Mouse (Mus musculus): ENCODE data around the gene Ube2o. TPM values are rescaled to one million over a fixed set of nuclear protein-coding genes. Genes with fewer than 3 reads are reported as not detected.

Gene Ube2o
- total RNA-seq (2021): 10 to 100 TPM; 23.4 to 25.6 TPM
- long read RNA-seq, experiment 1, full-length matches to known transcripts: 9 of 19 reads
- long read RNA-seq, experiment 1, partial matches to known transcripts: 6 of 19 reads
- long read RNA-seq, experiment 1, other reads (novel, unspliced or antisense): 4 of 19 reads
- long read RNA-seq, experiment 2, full-length matches to known transcripts: 20 of 42 reads
- long read RNA-seq, experiment 2, partial matches to known transcripts: 10 of 42 reads
- long read RNA-seq, experiment 2, other reads (novel, unspliced or antisense): 12 of 42 reads

DNA sequence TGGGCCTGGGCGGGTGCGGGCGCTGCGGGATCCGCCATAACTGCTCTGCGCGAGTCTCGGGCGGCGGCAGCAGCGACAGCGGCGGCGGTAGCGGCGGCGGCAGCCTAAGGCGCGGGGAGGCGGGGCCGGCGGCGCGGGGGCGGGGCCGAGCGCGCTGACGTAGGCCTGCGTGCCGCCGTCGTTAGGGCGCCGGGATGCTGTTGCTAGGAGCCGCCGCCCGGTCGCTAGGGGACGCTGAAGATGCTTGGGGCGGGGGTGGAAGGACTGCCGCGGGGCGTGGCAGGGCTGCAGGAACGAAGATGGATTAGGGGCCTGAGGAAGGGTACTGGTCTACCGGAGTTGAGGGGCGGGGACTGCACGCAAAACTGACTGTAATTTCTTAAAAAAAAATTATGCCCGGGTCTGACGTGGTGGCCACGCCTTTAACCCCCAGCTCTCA lies at the start of gene Ube2o:
Gene Ube2o, minus strand, starts transcription at position 72 of the 439 bp plus-strand sequence.
- intact Hi-C loops (cut with DNase I; ENCODE audit: low total_unique reads): no loop called here
- DNase-seq: peak; percentile 89

DNA sequence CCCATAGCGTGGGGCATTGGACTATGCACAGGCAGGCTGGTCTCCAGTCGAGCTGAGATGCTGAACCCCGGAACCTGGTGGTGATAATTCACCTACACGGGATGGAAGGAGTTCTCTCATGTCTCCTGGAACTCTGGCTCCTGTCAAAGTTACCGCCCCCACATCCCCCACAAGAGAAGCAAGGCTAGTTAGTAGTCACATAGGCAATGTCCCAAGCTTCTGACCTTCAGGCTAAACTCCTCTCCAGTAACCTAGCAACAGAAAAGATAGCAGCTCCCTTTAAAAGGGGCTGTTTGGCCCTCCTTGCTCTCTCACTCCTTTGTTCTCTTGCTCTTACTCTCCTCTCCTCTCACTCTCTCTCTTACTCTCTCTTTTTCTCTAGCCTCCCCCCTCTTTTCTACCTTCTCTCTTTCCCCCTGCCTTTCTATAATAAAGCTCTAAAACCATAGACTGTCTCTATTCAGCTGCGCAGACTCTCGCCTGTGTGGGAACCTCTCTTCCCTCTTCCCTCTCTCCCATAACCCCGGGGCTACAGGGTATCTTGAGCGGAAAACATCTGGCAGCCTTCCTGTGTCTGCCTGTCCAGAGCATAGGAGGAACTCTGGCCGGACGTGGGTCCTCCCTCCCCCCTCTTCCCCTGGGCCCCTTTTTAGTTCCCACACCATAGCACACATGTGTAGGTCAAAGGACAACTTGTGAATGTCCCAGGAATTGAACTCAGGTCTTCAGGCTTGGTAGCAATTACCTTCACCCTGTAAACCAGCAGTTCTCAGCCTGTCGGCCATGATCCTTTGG lies 49.1 kb upstream of the Ube2o start:
- DNase-seq: no peak
- intact Hi-C loops (cut with DNase I; ENCODE audit: low total_unique reads): no loop called here

DNA sequence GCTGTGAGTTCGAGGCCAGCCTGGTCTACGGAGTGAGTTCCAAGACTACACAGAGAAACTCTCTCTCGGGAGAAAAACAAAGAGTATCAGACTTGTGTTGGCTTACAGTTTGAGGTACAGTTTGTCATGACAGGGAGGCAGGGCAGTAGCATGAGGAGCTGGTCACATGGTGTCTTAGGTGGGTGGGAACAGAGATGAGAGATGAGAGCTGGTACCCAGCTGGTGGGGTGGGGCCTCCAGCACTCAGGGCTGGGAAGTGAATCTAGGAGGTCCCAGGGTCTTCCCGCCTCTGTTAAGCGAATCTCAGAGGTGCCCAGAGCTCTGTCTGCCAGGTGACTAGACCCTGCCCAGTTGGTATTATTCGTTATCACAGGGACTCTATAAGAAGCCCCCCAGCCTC lies 48.2 kb upstream of the Ube2o start:
- DNase-seq: no peak
- intact Hi-C loops (cut with DNase I; ENCODE audit: low total_unique reads): loop anchor here (2.0 to 10.0 kb wide), 2 partner anchors 43 to 75 kb away; partner anchors contain the start of gene Aanat

DNA sequence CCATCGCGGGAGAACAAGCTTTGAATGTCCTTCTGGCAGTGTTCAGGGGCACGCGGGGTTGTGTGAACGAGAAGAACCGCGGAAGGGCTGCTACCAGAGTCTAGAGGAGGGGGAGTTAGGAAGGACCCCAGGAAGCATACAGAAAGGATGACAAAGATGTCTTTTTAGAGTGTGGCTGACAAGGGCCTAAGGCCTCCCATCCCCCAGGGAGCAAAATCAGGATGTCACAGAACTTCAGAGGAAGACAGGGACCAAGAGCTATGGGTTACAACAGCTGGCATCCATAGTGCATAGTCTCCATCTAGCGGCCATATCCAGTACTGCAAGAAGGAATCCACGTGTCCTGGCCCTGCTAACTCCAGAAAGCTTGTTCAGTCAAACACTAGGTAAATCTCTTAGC lies 47.5 kb upstream of the Ube2o start:
- intact Hi-C loops (cut with DNase I; ENCODE audit: low total_unique reads): loop anchor here (2.0 to 10.0 kb wide), 2 partner anchors 42 to 74 kb away; partner anchors contain the start of gene Aanat
- DNase-seq: peak; percentile 78

DNA sequence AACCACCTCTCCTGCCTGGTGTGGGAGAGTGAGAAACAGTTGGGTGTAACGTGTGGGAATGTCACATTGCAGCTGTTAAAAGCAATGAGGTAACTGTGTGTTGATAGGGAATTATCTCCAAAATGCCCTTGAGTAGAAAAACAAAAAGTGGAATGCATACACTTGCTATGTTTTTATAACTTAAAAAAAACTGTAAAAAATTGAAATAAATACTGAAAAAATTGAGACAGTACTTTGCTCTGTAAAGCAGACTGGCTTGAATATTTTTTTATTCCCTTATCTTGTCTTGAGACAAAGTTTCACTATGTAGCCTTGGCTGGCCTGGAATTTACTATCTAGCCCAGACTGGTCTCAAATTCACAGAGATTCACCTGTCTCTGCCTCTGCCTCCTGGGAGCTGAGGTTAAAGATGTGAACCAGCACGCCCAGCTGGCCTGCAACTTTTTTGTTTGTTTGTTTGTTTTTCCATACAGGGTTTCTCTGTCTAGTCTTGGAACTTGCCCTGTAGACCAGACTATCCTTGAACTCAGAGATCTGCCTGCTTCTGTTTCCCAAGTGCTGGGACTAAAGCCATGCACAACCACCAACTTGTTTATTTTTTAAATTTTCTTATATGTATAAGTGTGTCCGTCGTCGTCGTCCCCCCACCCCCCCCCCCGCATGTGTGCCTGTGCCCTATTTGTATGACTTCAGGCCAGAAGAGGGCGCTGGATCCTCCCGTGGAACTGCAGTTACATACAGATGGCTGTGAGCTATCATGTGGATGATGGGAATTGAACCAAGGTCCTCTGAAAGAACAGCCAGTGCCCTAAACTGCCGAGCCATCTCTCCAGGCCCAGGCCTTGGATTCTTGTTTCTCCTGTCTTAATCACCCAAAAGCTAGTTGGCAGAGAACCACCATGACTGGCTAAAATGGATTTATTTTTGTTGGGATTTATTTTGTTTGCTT lies 46.1 kb upstream of the Ube2o start:
- intact Hi-C loops (cut with DNase I; ENCODE audit: low total_unique reads): loop anchor here (2.0 to 10.0 kb wide), 2 partner anchors 41 to 73 kb away; partner anchors contain the start of gene Aanat
- no peak for DNase-seq

DNA sequence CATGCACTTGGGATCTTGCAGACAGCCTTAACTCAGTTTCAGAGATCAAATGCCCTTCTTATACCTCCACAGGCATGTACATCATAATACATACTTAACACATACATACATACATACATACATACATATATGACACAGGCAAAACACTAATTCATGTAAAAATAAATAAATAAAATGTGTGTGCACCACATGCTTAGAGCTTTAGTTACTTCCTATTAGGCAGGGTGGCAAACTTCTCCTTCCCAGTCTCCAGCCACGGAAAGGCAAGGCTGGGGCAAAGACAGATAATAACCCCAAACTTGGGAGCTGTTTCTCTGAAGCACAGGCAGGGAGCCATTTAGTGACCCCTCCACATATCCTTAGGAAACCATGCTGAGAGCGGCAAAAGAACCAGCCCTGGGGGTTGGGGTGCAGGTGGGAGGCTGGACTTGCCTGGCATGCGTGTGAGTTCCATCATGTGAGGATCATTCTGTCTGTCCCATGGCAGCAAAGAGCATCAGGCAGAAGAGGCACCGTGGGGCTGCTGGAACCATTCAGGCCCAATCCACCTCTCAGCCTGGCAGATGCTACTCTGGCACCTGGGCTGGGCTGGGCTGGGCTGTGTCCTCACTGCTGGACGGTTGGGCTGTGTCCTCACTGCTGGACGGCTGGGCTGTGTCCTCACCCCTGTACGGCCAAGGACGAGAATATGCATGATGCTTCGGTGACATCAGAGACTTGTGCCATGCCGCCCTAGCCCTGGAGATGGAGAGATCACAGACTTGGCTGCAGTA lies 45.2 kb upstream of the Ube2o start, which contains the start of gene Rhbdf2:
Gene Rhbdf2, minus strand, starts transcription at position 721 of the 773 bp plus-strand sequence.
- intact Hi-C loops (cut with DNase I; ENCODE audit: low total_unique reads): loop anchor here (10.0 kb wide), 1 partner anchor 72 kb away; no protein-coding TSS in a partner anchor
- no peak for DNase-seq

DNA sequence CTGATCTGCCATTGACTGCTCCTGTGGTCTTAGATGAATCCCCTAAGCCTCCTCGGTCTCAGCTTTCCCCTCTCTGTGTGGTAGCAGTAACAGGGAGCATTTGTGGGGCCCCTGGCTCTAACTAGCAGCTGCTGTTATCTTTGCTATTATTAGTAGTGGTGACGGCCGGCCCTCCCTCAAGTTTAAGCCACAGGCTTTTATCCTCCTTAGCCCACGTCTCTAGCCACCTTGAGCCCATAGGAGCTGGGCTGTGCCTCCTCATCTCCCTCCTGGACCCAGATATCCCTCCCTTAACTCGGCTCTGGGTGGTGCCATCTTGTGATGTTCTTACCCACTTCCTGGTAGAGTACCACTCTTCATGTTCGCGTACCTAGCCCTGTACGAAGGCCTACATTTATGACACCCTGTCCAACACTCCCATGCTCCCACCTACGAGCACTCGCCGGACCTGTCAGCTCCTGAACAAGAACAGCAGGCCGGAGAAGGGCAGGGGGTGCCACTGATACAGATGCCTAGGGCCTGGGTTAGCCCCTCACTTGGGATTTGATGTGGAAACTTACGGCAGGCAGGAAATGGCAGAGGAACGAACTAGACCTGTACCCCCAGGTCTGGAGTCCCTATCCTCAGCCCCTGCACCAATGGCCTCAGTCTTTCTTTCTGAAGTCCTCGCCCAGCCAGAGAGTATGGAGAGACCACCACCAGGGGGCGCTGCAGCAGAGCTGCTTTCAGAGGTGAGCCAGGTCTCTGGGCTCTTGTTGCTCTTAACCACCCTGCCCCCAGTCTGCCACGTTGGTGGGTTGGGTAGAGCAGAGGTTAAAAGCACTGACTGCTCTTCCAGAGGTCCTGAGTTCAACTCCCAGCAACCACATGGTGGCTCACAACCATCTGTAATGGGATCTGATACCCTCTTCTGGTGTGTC lies 44.1 kb upstream of the Ube2o start:
- intact Hi-C loops (cut with DNase I; ENCODE audit: low total_unique reads): loop anchor here (10.0 kb wide), 1 partner anchor 71 kb away; no protein-coding TSS in a partner anchor
- peak; percentile 56 for DNase-seq

DNA sequence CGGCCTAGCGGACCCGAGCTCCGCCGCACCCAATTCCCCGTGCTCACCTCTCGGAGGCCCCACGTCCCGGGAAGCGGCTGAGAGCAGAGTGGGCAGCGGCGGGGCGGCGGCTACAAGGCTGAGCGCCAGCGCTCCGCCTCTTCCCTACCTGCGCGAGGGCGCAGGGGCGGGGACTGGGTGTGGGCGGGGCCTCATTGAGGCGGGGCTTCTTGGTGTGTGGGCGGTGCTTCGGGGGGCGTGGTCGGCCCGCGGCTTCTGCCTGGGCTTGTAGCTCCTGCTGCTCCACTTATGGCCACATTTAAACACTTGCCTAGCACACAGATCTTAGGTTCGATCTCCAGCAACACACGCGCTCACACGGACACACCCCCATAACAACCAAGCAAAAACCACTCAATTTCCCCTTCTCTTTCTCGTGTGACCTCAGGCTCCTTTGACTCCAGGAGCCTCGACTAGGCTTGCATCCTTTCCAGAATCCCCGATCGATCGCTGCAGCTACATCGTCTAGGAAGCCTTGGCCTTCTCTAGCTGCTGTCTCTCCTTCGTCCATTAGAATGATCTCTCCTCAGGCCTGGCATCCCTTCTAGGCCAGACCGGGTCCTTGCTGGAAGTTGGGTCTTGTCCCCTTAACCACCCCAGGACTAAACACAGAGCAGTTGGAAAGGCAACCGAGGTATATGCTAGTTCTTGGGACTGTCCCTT lies 43.0 kb upstream of the Ube2o start:
- DNase-seq: peak; percentile 76
- intact Hi-C loops (cut with DNase I; ENCODE audit: low total_unique reads): loop anchor here (10.0 kb wide), 1 partner anchor 69 kb away; no protein-coding TSS in a partner anchor

DNA sequence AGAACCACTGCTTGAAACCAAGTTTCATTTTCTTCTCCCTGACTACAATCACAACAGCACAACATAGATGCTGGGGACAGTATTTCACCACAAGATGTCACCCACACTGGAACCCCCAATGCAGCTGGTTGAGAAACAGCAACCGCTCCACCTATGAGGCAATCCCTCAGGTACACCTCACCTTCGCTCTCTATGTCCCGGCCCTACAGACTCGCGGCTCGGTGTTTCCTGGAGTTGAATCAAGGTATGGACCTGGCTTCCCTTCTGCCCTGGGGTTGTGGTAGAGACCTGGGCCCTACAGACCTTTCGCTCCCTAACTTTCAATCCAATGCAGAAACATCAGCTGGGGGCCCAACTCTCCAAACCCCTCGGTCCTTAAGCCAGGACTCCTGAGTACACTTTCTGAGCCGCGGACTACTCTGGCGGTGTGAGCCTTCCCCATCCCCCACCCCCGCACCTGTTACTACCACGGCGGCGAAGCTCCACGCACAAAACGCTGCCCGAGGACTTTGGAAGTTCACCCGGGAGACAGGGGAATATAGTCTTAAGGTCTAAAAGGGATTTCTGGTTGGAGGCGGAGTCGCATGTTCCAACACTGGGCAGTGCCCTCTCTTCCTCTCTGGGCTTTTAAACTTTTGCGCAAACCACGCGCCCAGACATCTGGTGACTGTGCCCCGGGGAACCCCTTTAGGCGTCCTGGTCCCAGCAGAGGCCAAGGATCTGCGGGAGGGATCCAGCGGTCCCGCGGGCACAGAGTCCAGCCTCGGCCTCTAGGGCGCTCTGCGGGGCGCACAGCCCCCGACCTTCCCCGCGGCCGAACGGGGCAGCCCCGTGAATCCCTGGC lies 42.3 kb upstream of the Ube2o start:
- intact Hi-C loops (cut with DNase I; ENCODE audit: low total_unique reads): loop anchor here (10.0 kb wide), 1 partner anchor 69 kb away; no protein-coding TSS in a partner anchor
- DNase-seq: no peak

DNA sequence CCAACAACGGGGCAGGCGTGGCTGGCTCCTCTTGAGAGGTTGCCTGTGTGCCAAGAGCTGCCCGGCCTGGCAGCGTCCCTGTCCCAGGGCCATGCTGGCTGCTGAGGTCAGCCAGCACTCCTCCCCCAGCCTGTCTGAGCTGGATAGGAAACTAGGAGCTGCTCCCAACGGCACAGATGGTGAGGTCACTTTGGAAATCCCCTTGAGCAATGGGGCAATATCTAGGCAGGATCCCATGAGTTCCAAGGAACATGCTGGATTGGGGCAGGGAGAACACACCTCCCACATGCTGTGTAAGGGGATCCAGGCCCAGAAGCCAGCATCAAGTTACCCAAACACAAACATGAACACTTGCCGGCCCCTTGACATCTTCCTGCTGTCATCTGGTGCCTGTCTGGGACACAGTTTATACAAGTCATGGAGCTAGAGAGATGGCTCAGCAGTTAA lies 40.0 kb upstream of the Ube2o start:
- DNase-seq: peak; percentile 86
- intact Hi-C loops (cut with DNase I; ENCODE audit: low total_unique reads): loop anchor here (10.0 kb wide), 1 partner anchor 66 kb away; no protein-coding TSS in a partner anchor

DNA sequence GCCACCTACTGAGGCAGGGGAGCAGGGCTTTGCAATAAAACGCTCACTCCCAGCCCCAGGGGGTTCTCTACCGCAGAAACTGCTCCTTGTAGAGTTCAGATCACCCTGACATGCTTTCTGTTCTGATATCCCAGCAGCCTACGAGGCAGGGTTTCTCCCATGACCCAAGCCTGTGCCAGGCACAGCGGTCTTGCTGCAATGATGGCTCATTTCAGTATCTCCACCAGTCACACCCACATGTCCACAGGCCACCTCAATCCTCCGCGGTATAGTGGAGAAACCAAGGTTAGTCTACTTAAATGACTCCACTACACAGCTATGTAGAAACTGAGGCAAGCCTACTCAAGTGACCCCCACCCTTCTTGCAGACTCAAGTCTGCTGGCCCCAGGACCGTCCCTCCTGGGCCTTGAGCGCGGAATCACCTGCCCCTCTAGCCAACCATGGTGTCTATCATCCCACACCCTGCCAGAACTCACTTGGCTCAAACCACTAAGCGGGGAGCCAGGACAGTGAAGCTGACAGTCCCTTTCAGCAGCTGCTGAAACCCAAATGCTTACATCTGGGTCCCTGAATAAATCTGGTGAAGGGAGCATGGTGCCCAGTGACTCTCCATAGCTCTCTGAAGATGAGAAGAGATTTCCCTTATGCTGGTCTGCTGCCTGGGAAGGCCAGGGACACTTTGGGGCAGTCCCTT lies 39.5 kb upstream of the Ube2o start:
- intact Hi-C loops (cut with DNase I; ENCODE audit: low total_unique reads): loop anchor here (10.0 kb wide), 1 partner anchor 66 kb away; no protein-coding TSS in a partner anchor

DNA sequence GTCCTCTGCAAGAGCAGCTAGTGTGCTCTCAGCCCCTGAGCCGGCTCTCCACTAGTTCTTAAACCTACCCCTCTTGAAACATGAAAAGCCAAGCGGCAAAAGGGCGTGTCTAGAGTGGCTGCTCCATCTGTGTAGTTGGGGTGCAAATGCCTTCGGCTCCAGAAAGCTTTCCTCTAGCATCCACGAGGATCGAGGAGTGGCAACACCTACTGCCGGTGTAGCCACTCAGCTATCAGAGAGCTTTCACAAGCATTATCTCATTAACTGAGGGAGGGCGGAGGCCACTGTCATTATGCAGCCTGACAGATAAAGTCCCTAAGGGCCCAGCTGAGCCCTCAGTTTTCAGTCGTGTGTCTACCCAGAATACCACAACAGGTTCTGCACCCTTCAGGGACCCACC lies 38.8 kb upstream of the Ube2o start:
- no peak for DNase-seq
- intact Hi-C loops (cut with DNase I; ENCODE audit: low total_unique reads): loop anchor here (10.0 kb wide), 1 partner anchor 65 kb away; no protein-coding TSS in a partner anchor

More for the DNA sequence above, 39.5 kb upstream of the Ube2o start:
- DNase-seq: peak; percentile 52

DNA sequence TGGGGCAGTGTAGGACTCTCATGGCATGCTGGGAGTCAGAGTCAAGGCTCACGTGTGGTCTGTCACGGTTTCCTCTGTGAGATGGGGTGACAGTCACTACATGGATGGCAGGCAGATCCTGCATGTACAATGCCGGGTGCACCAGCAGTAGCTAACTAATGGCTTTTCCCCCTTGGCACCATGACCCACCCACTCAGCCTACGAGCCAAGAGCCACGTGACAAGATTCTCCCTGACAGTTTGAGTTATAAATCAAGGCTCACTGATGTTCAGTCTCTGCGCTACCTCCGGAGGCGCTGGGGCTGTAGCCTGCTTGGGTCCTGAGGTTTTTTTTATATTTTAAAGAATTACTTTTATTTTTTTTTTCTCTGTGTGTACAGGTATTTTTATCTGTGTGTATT lies 38.3 kb upstream of the Ube2o start:
- no peak for DNase-seq
- intact Hi-C loops (cut with DNase I; ENCODE audit: low total_unique reads): no loop called here

DNA sequence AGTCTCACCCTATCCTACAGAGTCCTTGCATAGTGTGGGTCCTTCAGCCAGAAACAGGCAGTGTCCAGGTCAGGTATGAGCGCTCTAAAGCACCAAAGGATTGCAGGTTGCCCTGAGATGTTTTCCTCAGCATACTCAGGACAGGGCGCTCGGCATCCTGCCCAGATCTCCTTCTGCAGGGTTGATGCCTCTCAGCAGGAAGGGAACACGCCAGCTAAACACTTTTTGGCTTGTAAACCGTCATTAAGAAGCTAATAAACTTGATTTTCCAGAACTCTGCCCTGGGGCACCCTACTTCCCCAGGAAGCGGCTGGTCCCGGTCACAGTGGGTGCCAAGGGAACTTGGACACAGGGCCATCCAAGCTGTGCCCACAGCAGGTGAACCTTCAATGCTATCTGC lies 37.9 kb upstream of the Ube2o start:
- no peak for DNase-seq
- intact Hi-C loops (cut with DNase I; ENCODE audit: low total_unique reads): no loop called here

DNA sequence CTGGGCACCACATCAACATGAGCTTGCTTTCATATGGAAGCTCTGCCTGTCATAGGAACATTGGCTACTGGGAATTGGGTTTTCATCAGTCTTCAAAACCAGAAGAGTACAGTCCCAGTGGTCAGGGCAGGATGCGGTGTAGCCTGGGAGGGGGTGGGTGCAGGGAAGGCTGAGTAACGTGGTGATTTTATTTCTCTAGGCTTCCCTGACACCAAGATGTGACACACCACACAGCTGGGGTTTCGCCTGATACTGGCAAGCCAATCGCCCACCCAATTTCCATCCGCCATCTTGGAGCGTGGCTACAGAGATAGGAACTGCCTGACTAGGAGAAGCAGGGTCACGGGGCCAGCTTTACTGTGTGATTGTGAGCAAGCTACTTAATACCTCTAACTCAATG lies 37.4 kb upstream of the Ube2o start:
- intact Hi-C loops (cut with DNase I; ENCODE audit: low total_unique reads): no loop called here
- DNase-seq: no peak
